Mouse (Mus musculus): ENCODE measurements around the gene Vipr2. TPM values are rescaled to one million over a fixed set of nuclear protein-coding genes. Genes with fewer than 3 reads are reported as not detected.

Gene Vipr2
- under 1 TPM; 0.19 to 0.86 TPM for polyA plus RNA-seq (2017; shearing (Covaris generic))

GRCm38 (mm10) chr12:116077074-116077854 lies at the start of gene Vipr2:
Vipr2 (plus strand) TSS chr12:116077726.
- ATAC-seq = peak; percentile 66

- ATAC-seq = peak; percentile 68
Measured at GRCm38 (mm10) chr12:116028095-116028494, 49.4 kb upstream of the Vipr2 start.

- no peak for ATAC-seq
Measured at GRCm38 (mm10) chr12:116035346-116035745, 42.2 kb upstream of the Vipr2 start.

GRCm38 (mm10) chr12:116044785-116045184 lies 32.7 kb upstream of the Vipr2 start:
- ATAC-seq = no peak

GRCm38 (mm10) chr12:116047440-116048377 lies 29.8 kb upstream of the Vipr2 start, which contains the start of gene Zfp386:
Zfp386 (plus strand) TSS chr12:116047724.
- peak; percentile 98 for ATAC-seq

GRCm38 (mm10) chr12:116048766-116049165 lies 28.8 kb upstream of the Vipr2 start:
- ATAC-seq = no peak

- no peak for ATAC-seq
Measured at GRCm38 (mm10) chr12:116049236-116049635, 28.3 kb upstream of the Vipr2 start.

- no peak for ATAC-seq
Measured at GRCm38 (mm10) chr12:116049701-116050100, 27.8 kb upstream of the Vipr2 start.

- no peak for ATAC-seq
Measured at GRCm38 (mm10) chr12:116054342-116054741, 23.2 kb upstream of the Vipr2 start.

- peak; percentile 56 for ATAC-seq
Measured at GRCm38 (mm10) chr12:116056112-116056511, 21.4 kb upstream of the Vipr2 start.

- ATAC-seq = no peak
Measured at GRCm38 (mm10) chr12:116061561-116062193, 15.8 kb upstream of the Vipr2 start.

GRCm38 (mm10) chr12:116062194-116062583 lies 15.3 kb upstream of the Vipr2 start:
- no peak for ATAC-seq

- no peak for ATAC-seq
Measured at GRCm38 (mm10) chr12:116063020-116063419, 14.5 kb upstream of the Vipr2 start.

- no peak for ATAC-seq
Measured at GRCm38 (mm10) chr12:116071023-116071422, 6.5 kb upstream of the Vipr2 start.

GRCm38 (mm10) chr12:116077855-116078366 lies 385 bp downstream of the Vipr2 start:
- no peak for ATAC-seq

- no peak for ATAC-seq
Measured at GRCm38 (mm10) chr12:116083125-116083524, 5.6 kb downstream of the Vipr2 start.

- ATAC-seq = no peak
Measured at GRCm38 (mm10) chr12:116084294-116084693, 6.8 kb downstream of the Vipr2 start.

- ATAC-seq = no peak
Measured at GRCm38 (mm10) chr12:116086951-116087600, 9.6 kb downstream of the Vipr2 start.

GRCm38 (mm10) chr12:116089836-116090235 lies 12.3 kb downstream of the Vipr2 start:
- ATAC-seq = no peak

- no peak for ATAC-seq
Measured at GRCm38 (mm10) chr12:116094765-116095555, 17.4 kb downstream of the Vipr2 start.

GRCm38 (mm10) chr12:116096361-116096904 lies 18.9 kb downstream of the Vipr2 start:
- ATAC-seq = no peak

All from CD4-positive, CD25-positive, alpha-beta regulatory T cell, adult 4 months (primary cell).